8 mouse cellular contexts compared by ENCODE assay signal in genomic region chr11:98545711-98546231, GRCm38 (mm10). TPM values are rescaled to one million over a fixed set of nuclear protein-coding genes. Genes with fewer than 3 reads are reported as not detected.
A peak's percentile ranks its signal among the peaks of the same experiment; 100 is the strongest.
DNase-seq lines count a peak whose midpoint lies in the region; ATAC-seq lines count a peak whose summit lies in the region.

Gene Ikzf3 (minus strand): TSS chr11:98546031.

- ATAC-seq in heart, embryonic 16.5 days (replicated peaks; ENCODE audit: extremely low read depth, insufficient read depth, low FRiP score): peak; percentile 37
- ATAC-seq in megakaryocyte progenitor cell, adult 5-6 weeks (replicated peaks; ENCODE audit: poor library complexity): 0 out of 2 replicates have a peak, but pooled peaks have one; percentile 29

- no peaks in the 10 kb centered on the region for H3K9me3 ChIP-seq in heart, embryonic 16.5 days (replicated peaks; ENCODE audit: control insufficient read depth, low read length)

- H3K4me3 ChIP-seq in heart, embryonic 16.5 days (ENCODE audit: low read length): peak within 1 kb of the TSS; percentile 60

- peaks cover 51% of the 10 kb centered on the region for H3K27me3 ChIP-seq in heart, embryonic 16.5 days (ENCODE audit: control insufficient read depth, insufficient read depth, low read length)

- 2% methylated on average over 58 of the region's 58 CpGs for WGBS in heart, embryonic 16.5 days

- peak within 1 kb of the TSS; percentile 66 for H3K9ac ChIP-seq in heart, embryonic 16.5 days (ENCODE audit: low read length)

- peaks cover 3% of the 10 kb centered on the region for H3K4me1 ChIP-seq in heart, embryonic 16.5 days (ENCODE audit: control insufficient read depth, insufficient read depth, low read length)

- H3K36me3 ChIP-seq in heart, embryonic 16.5 days (ENCODE audit: control insufficient read depth, insufficient read depth): no peaks in the 10 kb centered on the region

- no peak within 1 kb of the TSS; the same call in 1 of the 2 replicates for H3K27ac ChIP-seq in heart, embryonic 16.5 days (ENCODE audit: low read length)

- intact Hi-C loops in left cerebral cortex, postnatal 25 days (cut with DNase I): no loop called here
- intact Hi-C loops in left cerebral cortex, postnatal 4 days (cut with DNase I): no loop called here

- DNase-seq in left cerebral cortex, postnatal 25 days (ENCODE audit: low spot score in 2 of 2): peak; percentile 12
- no peak for DNase-seq in left cerebral cortex, postnatal 4 days
- peak; percentile 78 for DNase-seq in embryo, embryonic 11 days
- DNase-seq in kidney, postnatal 36 days: peak; percentile 7 to 45
- peak; percentile 8 for DNase-seq in right cerebral cortex, postnatal 4 days
- peak; percentile 32 to 60 for DNase-seq in urinary bladder, postnatal 4 days (ENCODE audit: low spot score in 2 of 2)

- H3K4me2 ChIP-seq in heart, embryonic 16.5 days (ENCODE audit: low read depth, low read length): peak within 1 kb of the TSS; percentile 95

RNA-seq across cellular contexts. Expression of gene Ikzf3, which starts in this region (rescaled TPM):
- under 1 TPM in 1 of 2 experiments, not detected in 1; 0.78 TPM for total RNA-seq in left cerebral cortex, postnatal 25 days (2021)
- under 1 TPM; 0.38 to 0.46 TPM for total RNA-seq in left cerebral cortex, postnatal 4 days (2021)
- 1.0 and 4.0 TPM in 2 replicates for polyA plus RNA-seq in heart, embryonic 16.5 days (2015; fragmentation: Nextera tagmentation; extraction: Ambion mirVana)
- 1.2 TPM in 2 replicates for total RNA-seq in megakaryocyte progenitor cell, adult 5-6 weeks (2015)
- total RNA-seq in megakaryocyte progenitor cell, adult 5-6 weeks (2017): 0.17 and 0.44 TPM in 2 replicates

Comparison
In these comparisons a context has a peak if more than half of its experiments do, and no peak if none do; other contexts are left out.
1. Peak in DNase-seq in left cerebral cortex, postnatal 25 days; RNA of the gene not detected or under 1 TPM.